Mouse (Mus musculus): ENCODE results near the gene Myoz2.

DNA sequence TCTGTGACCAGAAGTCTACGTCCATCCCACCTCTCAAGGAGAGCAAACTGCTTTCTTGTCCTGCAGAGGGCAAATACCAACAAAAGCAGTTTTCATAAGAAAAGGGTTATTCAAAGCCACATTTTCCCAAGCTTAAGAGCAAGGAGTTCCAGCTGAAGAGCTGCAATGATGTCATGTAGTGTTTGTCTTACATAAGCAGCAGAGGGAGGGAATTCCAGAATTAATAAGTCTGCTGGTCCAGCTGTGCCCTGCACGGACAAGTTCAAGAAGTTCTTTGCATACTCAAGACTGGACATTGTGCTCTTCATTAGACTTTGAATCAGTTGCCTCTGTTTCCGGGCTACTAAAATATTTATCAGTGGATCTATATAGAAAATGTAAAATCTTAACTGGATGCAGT is 33.8 kb downstream of the Myoz2 start:
- TF ChIP-seq POLR2A (IDR thresholded peaks at IDR 0.05; ENCODE audit: borderline replicate concordance, control insufficient read depth, low read depth, low read length): no peak
- no peak for TF ChIP-seq CTCF (IDR thresholded peaks at IDR 0.05; ENCODE audit: control insufficient read depth, insufficient read depth, low read length)
